Mouse (Mus musculus) liver, embryonic 11.5 days (tissue): ENCODE measurements around the gene Otop3. TPM values are rescaled to one million over a fixed set of nuclear protein-coding genes. Genes with fewer than 3 reads are reported as not detected.
A peak's percentile ranks its signal among the peaks of the same experiment; 100 is the strongest.

Experiments
- ATAC-seq: fragments of 200-750 bp; cut with Nextera tagmentation; replicated peaks from 2 replicates; pipeline ENCODE4 v1.8.0; 2017; ENCODE audit warnings: moderate number of reproducible peaks, mild to moderate bottlenecking, moderate TSS enrichment, moderate library complexity; ENCODE audit not compliant: low FRiP score
- DNase-seq: peaks from one replicate; pipeline ENCODE4 v3.0.0-alpha.2; 2017; ENCODE audit warnings: low spot score
- H3K27ac ChIP-seq: fragments of 300-500 bp; sonication (generic); 2 replicates; pipeline ENCODE4 v1.5.1; 2014; ENCODE audit warnings: mild to moderate bottlenecking, low read depth, low read length, control low read depth
- H3K27me3 ChIP-seq: fragments of 300-500 bp; sonication (generic); replicated peaks from 2 replicates; pipeline ENCODE4 v1.6.1; 2014; ENCODE audit warnings: low read length, mixed read lengths; ENCODE audit not compliant: control insufficient read depth, insufficient read depth
- H3K36me3 ChIP-seq: fragments of 300-500 bp; sonication (generic); 2 replicates; pipeline ENCODE4 v1.6.1; 2014; ENCODE audit warnings: mild to moderate bottlenecking, low read length, moderate library complexity, mixed read lengths; ENCODE audit not compliant: control insufficient read depth, insufficient read depth
- H3K4me1 ChIP-seq: fragments of 300-500 bp; sonication (generic); replicated peaks from 2 replicates; pipeline ENCODE4 v1.6.1; 2014; ENCODE audit warnings: low read length, mixed read lengths; ENCODE audit not compliant: control insufficient read depth, insufficient read depth
- H3K4me2 ChIP-seq: fragments of 300-500 bp; sonication (generic); 2 replicates; pipeline ENCODE4 v1.6.1; 2014; ENCODE audit warnings: mild to moderate bottlenecking, control low read depth, moderate library complexity
- H3K4me3 ChIP-seq: fragments of 300-500 bp; sonication (generic); 2 replicates; pipeline ENCODE4 v1.5.1; 2014; ENCODE audit warnings: low read depth, low read length, control low read depth
- H3K9ac ChIP-seq: fragments of 300-500 bp; sonication (generic); 2 replicates; pipeline ENCODE4 v1.6.1; 2014; ENCODE audit warnings: low read depth, low read length, control low read depth
- H3K9me3 ChIP-seq: fragments of 300-500 bp; sonication (generic); 2 replicates; pipeline ENCODE4 v1.6.1; 2016; ENCODE audit warnings: low read length, inconsistent platforms, mixed read lengths; ENCODE audit not compliant: control insufficient read depth
- WGBS: fragments of 180-500 bp; shearing (Covaris S2); extraction: QIAGEN DNeasy Blood & Tissue Kit; methylation state at CpG from one replicate; pipeline ENCODE4 v1.1.7; 2014; 5-methylcytosine and 5-hydroxymethylcytosine counted together
- polyA plus RNA-seq: library from polyadenylated mRNA; unstranded; fragments of >200 nt; fragmentation: Nextera tagmentation; extraction: Ambion mirVana; gene quantifications from 2 replicates; pipeline ENCODE4 v1.2.1, GENCODE M21; 2014

Otop3 gene
- polyA plus RNA-seq, result not detected in 2 replicates

DNA sequence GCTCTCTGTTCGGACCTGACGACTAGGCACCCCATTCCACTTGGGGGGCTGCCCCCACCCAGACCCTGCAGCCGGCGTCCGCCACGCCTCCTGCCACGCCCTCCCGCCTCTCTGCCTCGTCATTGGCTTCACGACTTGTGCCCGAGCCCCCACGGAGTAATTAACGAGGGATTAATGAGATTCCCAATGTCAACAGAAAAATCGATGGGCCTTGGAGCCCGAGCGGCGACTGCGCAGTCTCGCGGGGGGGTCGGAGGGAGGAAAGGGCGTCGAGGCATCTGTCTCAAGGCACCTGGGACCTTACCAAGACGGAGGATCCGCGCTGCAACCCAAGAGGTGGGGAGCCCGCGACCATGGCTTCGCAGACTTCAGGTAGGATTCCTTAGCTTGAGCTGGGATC is at the start of gene Otop3:
Gene Otop3 (plus strand): TSS at position 201 of the 400 bp plus-strand sequence.
- 6% methylated on average over 29 of the region's 29 CpGs for WGBS
- peaks cover 69% of the 10 kb centered on the region for H3K27me3 ChIP-seq
- no peak for ATAC-seq

DNA sequence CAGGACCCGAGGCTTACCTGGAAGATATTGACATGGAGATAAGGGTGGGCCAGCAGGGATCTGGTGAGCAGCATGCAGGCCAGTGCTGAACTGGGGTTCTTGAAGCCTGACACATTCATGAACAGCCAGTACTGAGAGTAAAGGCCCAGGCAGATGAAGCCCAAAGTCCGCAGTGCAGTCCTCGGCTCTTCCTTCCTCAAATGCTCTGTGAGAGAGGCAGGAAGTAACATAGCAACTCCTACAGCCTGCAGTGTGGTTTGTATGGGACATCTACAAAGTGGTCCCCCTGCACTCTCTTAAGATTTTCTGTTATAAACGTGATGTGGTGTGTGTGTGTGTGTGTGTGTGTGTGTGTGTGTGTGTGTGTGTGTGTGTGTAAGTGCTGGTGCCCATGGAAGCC is 49.2 kb upstream of the Otop3 start:
- 47% methylated on average over 4 of the region's 4 CpGs for WGBS

More for the DNA sequence above, at the start of gene Otop3:
- Histone ChIP-seq H3K4me2 (peak within 1 kb of the TSS; percentile 33; the same call in 1 of the 2 replicates), H3K9me3 (no peaks in the 10 kb centered on the region), H3K4me3 (0 out of 2 replicates have a peak within 1 kb of the TSS, but pooled peaks have one; percentile 17), H3K9ac (no peak within 1 kb of the TSS), H3K27ac (no peak within 1 kb of the TSS), H3K4me1 (no peaks in the 10 kb centered on the region), H3K36me3 (no peaks in the 10 kb centered on the region)
- no peak for DNase-seq

DNA sequence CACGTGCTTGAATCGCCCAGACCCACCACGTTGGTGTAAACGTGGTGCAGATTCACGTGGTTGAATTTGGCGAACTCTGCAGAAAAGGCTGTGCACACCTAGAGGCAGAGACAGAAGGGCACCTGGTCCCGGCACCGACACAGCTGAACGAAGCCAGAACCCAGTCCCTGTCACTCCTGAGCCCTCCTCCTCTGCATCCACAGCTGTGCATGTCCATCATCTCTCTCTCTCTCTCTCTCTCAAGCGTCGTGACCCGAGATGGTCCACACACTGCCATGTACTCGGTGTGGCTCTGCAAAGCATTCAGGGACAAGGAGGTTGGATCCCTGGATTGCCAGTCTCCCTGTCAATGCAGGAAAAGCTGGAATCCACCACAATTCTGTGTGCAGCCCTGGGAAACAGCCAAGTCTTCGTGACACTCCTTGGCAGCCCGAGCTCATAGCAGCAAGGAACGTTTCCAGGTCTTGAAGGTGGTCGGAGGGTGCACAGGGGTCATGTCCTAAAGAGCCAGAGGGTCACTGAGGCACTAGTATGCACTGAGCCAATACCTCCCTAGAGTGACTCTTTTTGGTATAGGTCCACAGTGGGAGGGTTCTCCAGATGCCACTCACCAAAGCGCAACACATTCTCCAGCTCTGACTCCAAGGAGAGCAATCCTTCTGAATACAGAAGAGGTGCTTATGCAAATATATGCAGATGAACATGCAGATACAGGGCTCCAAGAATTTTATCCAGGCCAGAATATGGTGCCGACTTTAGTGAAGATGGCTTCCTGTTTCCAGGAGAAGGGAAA is 48.1 kb upstream of the Otop3 start:
- Histone ChIP-seq H3K9ac (no peak overlapping the region), H3K9me3 (no peaks in the 10 kb centered on the region), H3K27ac (no peak overlapping the region), H3K4me3 (no peak overlapping the region), H3K27me3 (no peaks in the 10 kb centered on the region), H3K4me1 (peaks cover 11% of the 10 kb centered on the region), H3K4me2 (no peak overlapping the region), H3K36me3 (no peaks in the 10 kb centered on the region)
- ATAC-seq (no peak), DNase-seq (no peak)
- WGBS, result 73% methylated on average over 19 of the region's 19 CpGs

More for the DNA sequence above, 49.2 kb upstream of the Otop3 start:
- Histone ChIP-seq H3K27me3 (no peaks in the 10 kb centered on the region), H3K4me2 (no peak overlapping the region), H3K9ac (no peak overlapping the region), H3K4me1 (peaks cover 7% of the 10 kb centered on the region; the same call in 1 of the 2 replicates), H3K4me3 (no peak overlapping the region), H3K9me3 (no peaks in the 10 kb centered on the region), H3K27ac (no peak overlapping the region), H3K36me3 (no peaks in the 10 kb centered on the region)
- ATAC-seq (no peak), DNase-seq (no peak)

DNA sequence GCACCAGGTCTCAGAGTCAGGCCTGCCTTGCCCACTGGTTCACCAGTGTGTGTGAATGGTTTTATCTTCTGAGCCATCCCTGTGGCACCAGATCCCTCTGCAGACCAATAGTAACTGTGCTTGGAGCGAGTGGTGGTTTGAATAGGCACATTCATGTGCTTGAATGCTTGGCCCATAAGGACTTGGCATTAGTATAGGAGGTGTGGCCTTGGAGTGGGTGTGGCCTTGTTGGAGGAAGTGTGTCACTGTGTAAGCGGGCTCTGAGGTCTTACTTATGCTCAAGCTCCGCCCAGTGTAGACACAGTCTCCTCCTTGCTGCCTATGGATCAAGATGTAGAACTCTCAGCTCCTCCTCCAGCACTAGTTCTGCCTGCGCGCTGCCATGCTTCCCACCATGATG is 47.1 kb upstream of the Otop3 start:
- ATAC-seq (0 out of 2 replicates have a peak, but pooled peaks have one; percentile 27), DNase-seq (no peak)
- Histone ChIP-seq H3K36me3 (no peaks in the 10 kb centered on the region), H3K4me2 (no peak overlapping the region), H3K4me1 (peaks cover 8% of the 10 kb centered on the region), H3K4me3 (no peak overlapping the region), H3K9ac (no peak overlapping the region), H3K9me3 (no peaks in the 10 kb centered on the region), H3K27ac (no peak overlapping the region), H3K27me3 (no peaks in the 10 kb centered on the region)
- WGBS, result 76% methylated on average over 5 of the region's 5 CpGs

DNA sequence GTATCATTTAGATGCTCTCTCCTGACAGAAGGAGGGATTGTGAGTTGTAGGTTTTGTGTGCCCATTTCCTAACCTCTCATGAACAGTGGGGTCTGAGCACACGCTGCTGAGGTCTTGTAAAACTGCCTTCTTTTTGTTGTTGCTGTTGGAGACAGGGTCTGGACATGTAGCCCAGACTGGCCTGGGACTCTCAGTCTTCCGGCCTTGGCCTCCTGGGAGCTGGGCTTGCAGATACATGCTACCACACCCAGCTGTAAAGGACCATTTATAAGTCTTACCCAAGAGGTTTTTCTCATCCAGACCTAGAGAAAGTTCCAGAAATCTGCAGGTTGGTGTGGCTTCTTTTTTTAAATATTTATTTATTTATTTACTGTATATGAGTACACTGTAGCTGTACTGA is 46.2 kb upstream of the Otop3 start:
- H3K36me3 ChIP-seq, result no peaks in the 10 kb centered on the region
- 87% methylated on average over 2 of the region's 2 CpGs for WGBS
- H3K4me2 ChIP-seq, result no peak overlapping the region
- no peak overlapping the region for H3K4me3 ChIP-seq
- DNase-seq, result no peak
- H3K27me3 ChIP-seq, result no peaks in the 10 kb centered on the region
- H3K9ac ChIP-seq, result no peak overlapping the region
- H3K9me3 ChIP-seq, result no peaks in the 10 kb centered on the region
- ATAC-seq, result no peak
- peaks cover 8% of the 10 kb centered on the region; the same call in 1 of the 2 replicates for H3K4me1 ChIP-seq
- no peak overlapping the region for H3K27ac ChIP-seq

DNA sequence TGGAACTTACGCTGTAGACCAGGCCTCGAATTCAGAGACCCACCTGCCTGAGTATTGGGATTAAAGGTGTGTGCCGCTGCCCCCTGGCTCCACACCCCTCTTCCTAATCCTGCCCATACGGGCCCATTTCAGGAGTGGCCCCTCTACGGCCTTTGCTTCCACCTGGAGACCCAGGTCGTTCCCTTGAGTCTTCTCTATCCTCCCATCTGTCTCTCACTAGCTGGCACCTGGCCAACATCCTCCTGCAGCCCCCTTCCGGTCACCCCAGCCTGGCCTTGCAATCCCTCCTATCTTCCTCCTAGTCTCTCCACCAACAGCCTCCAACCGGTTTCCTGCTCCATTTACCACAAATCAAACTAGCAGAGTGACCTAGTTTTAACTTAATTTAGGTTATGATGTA is 44.6 kb upstream of the Otop3 start:
- H3K9me3 ChIP-seq, result no peaks in the 10 kb centered on the region
- H3K9ac ChIP-seq, result no peak overlapping the region
- H3K27ac ChIP-seq, result no peak overlapping the region
- WGBS, result 71% methylated on average over 8 of the region's 8 CpGs
- no peaks in the 10 kb centered on the region for H3K27me3 ChIP-seq
- no peak for ATAC-seq
- H3K4me1 ChIP-seq, result peaks cover 8% of the 10 kb centered on the region; the same call in 1 of the 2 replicates
- no peak overlapping the region for H3K4me2 ChIP-seq
- no peak overlapping the region for H3K4me3 ChIP-seq
- H3K36me3 ChIP-seq, result no peaks in the 10 kb centered on the region
- no peak for DNase-seq

DNA sequence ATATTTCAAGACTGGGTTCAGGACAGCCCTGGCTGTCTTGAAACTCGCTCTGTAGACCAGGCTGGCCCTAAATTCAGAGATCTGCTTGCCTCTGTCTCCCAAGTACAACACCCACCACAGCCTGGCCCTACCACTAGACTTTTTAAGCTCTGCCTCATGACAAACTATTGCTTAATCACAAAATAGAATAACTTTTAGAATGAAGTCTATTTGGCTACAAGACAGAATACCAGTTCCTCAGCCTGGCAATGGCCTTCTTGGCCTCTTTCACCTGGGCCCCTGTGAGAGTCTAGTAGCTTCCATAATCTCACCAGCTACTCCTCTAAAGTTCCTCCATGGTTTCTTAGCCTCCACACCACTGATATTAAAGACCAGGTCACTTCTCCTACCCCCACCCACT is 44.2 kb upstream of the Otop3 start:
- Histone ChIP-seq H3K4me3 (no peak overlapping the region), H3K4me2 (no peak overlapping the region), H3K4me1 (peaks cover 8% of the 10 kb centered on the region; the same call in 1 of the 2 replicates), H3K27ac (peak overlapping the region; percentile 19; the same call in 1 of the 2 replicates), H3K36me3 (no peaks in the 10 kb centered on the region), H3K27me3 (no peaks in the 10 kb centered on the region), H3K9me3 (no peaks in the 10 kb centered on the region), H3K9ac (no peak overlapping the region)
- DNase-seq (no peak), ATAC-seq (no peak)
- 87% methylated on average over 1 of the region's 1 CpGs for WGBS

DNA sequence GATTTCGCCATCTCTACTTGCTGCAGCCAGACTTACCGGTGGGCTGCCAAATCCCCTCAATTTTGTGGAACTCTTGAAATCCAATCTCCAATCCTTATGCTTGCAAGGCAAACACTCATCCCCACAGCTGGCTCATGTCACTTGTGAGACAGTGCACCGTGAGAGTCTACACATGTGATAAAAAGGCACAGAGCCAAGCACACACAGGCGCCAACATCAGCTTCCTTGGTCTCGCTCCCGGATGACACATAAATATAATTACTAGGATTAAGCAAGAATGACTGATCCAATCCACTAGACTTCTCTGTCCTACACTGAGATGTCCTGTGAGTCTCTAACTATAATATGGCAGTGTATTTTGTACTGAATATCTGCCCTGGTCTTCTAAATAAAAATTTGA is 43.6 kb upstream of the Otop3 start:
- Histone ChIP-seq H3K4me3 (no peak overlapping the region), H3K9ac (no peak overlapping the region), H3K27ac (0 out of 2 replicates have a peak overlapping the region, but pooled peaks have one; percentile 19), H3K4me2 (no peak overlapping the region), H3K36me3 (no peaks in the 10 kb centered on the region), H3K4me1 (peaks cover 8% of the 10 kb centered on the region; the same call in 1 of the 2 replicates), H3K27me3 (peaks cover 1% of the 10 kb centered on the region; the same call in 1 of the 2 replicates), H3K9me3 (no peaks in the 10 kb centered on the region)
- 72% methylated on average over 6 of the region's 6 CpGs for WGBS
- DNase-seq, result no peak
- ATAC-seq, result no peak

DNA sequence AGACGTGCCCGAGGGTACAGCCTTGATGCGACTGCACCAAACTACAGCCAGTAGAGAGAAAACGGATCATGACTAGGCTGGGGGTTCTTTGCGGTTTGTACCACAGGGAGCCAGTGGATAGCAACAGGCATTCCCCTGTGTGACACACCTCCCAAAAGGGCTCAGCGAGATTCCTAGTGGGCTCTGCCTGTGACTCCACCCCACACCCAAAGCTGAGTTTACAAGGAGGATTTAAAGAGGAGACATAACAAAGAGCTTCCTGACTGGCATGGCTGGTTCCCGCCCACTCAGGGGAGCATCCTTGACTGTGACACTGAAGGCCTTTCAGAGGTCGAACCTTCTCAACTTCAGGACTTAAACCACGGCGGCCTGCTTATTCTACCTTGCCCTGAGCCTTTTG is 43.0 kb upstream of the Otop3 start:
- H3K4me1 ChIP-seq, result peaks cover 8% of the 10 kb centered on the region; the same call in 1 of the 2 replicates
- peaks cover 7% of the 10 kb centered on the region; the same call in 1 of the 2 replicates for H3K27me3 ChIP-seq
- peak overlapping the region; percentile 77 for H3K27ac ChIP-seq
- no peaks in the 10 kb centered on the region for H3K36me3 ChIP-seq
- DNase-seq, result no peak
- ATAC-seq, result no peak
- no peak overlapping the region for H3K4me2 ChIP-seq
- H3K9me3 ChIP-seq, result no peaks in the 10 kb centered on the region
- no peak overlapping the region for H3K9ac ChIP-seq
- 70% methylated on average over 10 of the region's 10 CpGs for WGBS
- no peak overlapping the region for H3K4me3 ChIP-seq
